ENCODE assay signal across 24 mouse cellular contexts in the genomic region with DNA sequence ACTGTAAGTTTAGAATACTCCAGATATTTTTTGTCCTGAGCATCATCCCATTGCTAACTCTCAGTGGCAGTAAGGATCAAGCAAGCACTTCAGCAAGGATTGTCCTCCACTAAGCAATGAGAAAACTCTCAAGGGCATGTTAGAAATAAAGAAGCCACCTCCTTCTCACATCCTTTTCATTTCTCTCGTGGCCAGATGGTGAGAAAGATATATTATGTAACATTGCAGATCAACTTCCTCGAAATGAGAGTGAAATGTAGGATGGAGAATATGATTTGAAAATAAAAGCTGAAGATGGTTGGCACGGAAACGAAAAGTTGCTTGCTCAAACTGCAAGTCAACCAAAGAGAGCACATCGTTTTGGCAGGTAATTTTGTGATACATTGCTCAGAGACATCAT.
DNase-seq lines count a peak whose midpoint lies in the region; ATAC-seq and TF ChIP-seq lines count a peak whose summit lies in the region.
"Had no signal": no experiment of that assay in that cellular context is flagged by ENCODE, and none has a peak within 500 bp of the region (broad histone marks: within the 10 kb centered on the region; RNA-seq: fewer than 3 reads in every experiment).

No protein-coding gene starts in this region.

- TF ChIP-seq CTCF in CH12.LX (conservative IDR thresholded peaks at IDR 0.05 in 1 of 2, IDR thresholded peaks at IDR 0.05 in 1 of 2; ENCODE audit: low read depth in 2 of 2, low read length in 2 of 2): no peak
- TF ChIP-seq CTCF in brain, embryonic 14.5 days (IDR thresholded peaks at IDR 0.05; ENCODE audit: borderline replicate concordance, extremely low read depth, insufficient read depth, insufficient read length): no peak

- no peak for TF ChIP-seq RAD21 in CH12.LX (IDR thresholded peaks at IDR 0.05; ENCODE audit: low read depth, low read length)

- no peaks in the 10 kb centered on the region for H3K36me3 ChIP-seq in CH12.LX (replicated peaks in 1 of 2; ENCODE audit: control insufficient read depth in 1 of 2, insufficient read depth in 1 of 2, low read length in 1 of 2)
- no peaks in the 10 kb centered on the region for H3K36me3 ChIP-seq in kidney, embryonic 15.5 days
- H3K36me3 ChIP-seq: heart, embryonic 10.5 days; hindbrain, embryonic 12.5 days; limb, embryonic 13.5 days; liver, embryonic 13.5 days had no signal

- no peak for ATAC-seq in kidney, embryonic 15.5 days (replicated peaks; ENCODE audit: low FRiP score)
- ATAC-seq: inflammation-experienced regulatory T-cells, adult 6 months; Patski had no signal

- DNase-seq in layer of hippocampus, adult 9-10 months (ENCODE audit: low spot score): peak; percentile 11
- DNase-seq in layer of hippocampus, postnatal 25 days (ENCODE audit: extremely low spot score in 1 of 2, low spot score in 1 of 2): no peak
- no peak for DNase-seq in CH12.LX (ENCODE audit: extremely low read depth)
- peak; percentile 17 for DNase-seq in brain, embryonic 14.5 days (ENCODE audit: low read depth)
- peak; percentile 5 for DNase-seq in right cerebral cortex, postnatal 25 days
- no peak for DNase-seq in testis, postnatal 14 days (ENCODE audit: low spot score)
- DNase-seq: adrenal gland, postnatal 14 days; cerebellum, adult 11-12 months; cerebellum, postnatal 25 days; gastrocnemius, adult 2 months; heart, postnatal 10 days; kidney, adult 2 months; kidney, postnatal 14 days; liver, embryonic 13.5 days; lung, embryonic 14.5 days; lung, postnatal 36 days; retina, postnatal 1 day; thymus, adult 2 months had no signal

- dilution Hi-C loops in CH12.LX (cut with MboI; ENCODE audit: extremely low pct_ligation_motif_present, extremely low pct_unique_long_range_greater_than_20kb, low sequenced_read_pairs): no loop called here

- peak overlapping the region; percentile 21; the same call in 1 of the 2 replicates for H3K4me2 ChIP-seq in CH12.LX (ENCODE audit: insufficient read depth, low read depth, poor library complexity, severe bottlenecking)
- no peak overlapping the region for H3K4me2 ChIP-seq in kidney, embryonic 15.5 days
- H3K4me2 ChIP-seq: hindbrain, embryonic 12.5 days; limb, embryonic 13.5 days; liver, embryonic 13.5 days; lung, embryonic 14.5 days had no signal

- no peak for TF ChIP-seq POLR2A in CH12.LX (IDR thresholded peaks at IDR 0.05; ENCODE audit: low read depth, low read length)
- no peak for TF ChIP-seq POLR2A in brain, embryonic 14.5 days (IDR thresholded peaks at IDR 0.05; ENCODE audit: borderline replicate concordance, extremely low read depth, insufficient read depth, insufficient read length, poor library complexity, severe bottlenecking)

- H3K27ac ChIP-seq in CH12.LX (ENCODE audit: insufficient read depth, low read depth): no peak overlapping the region
- H3K27ac ChIP-seq in kidney, embryonic 15.5 days: no peak overlapping the region
- H3K27ac ChIP-seq: gastrocnemius, adult 2 months; heart, embryonic 10.5 days; hindbrain, embryonic 12.5 days; limb, embryonic 13.5 days; liver, embryonic 13.5 days had no signal

- no peak for TF ChIP-seq EP300 in CH12.LX (IDR thresholded peaks at IDR 0.05; ENCODE audit: low read length)

- H3K79me2 ChIP-seq in CH12.LX (replicated peaks; ENCODE audit: control insufficient read depth, extremely low read depth, insufficient read depth, poor library complexity, severe bottlenecking): no peaks in the 10 kb centered on the region

- 77% methylated on average over 5 of the region's 5 CpGs for WGBS in kidney, embryonic 15.5 days

- no peaks in the 10 kb centered on the region for H3K9me3 ChIP-seq in CH12.LX (replicated peaks; ENCODE audit: low read length)
- no peaks in the 10 kb centered on the region for H3K9me3 ChIP-seq in kidney, embryonic 15.5 days (replicated peaks)
- H3K9me3 ChIP-seq: heart, embryonic 10.5 days; hindbrain, embryonic 12.5 days; limb, embryonic 13.5 days; liver, embryonic 13.5 days had no signal

- H3K4me3 ChIP-seq in CH12.LX (replicated peaks in 1 of 3; ENCODE audit: low read depth in 2 of 3, low read length in 2 of 3, poor library complexity in 1 of 3): no peak overlapping the region
- no peak overlapping the region for H3K4me3 ChIP-seq in kidney, embryonic 15.5 days (replicated peaks)
- H3K4me3 ChIP-seq: gastrocnemius, adult 2 months; heart, embryonic 10.5 days; hindbrain, embryonic 12.5 days; limb, embryonic 13.5 days; liver, embryonic 13.5 days had no signal

- no peaks in the 10 kb centered on the region for H3K27me3 ChIP-seq in CH12.LX (replicated peaks)
- H3K27me3 ChIP-seq in kidney, embryonic 15.5 days: no peaks in the 10 kb centered on the region
- H3K27me3 ChIP-seq: hindbrain, embryonic 12.5 days; limb, embryonic 13.5 days; liver, embryonic 13.5 days; Patski had no signal

- no peaks in the 10 kb centered on the region for H3K4me1 ChIP-seq in CH12.LX (ENCODE audit: control insufficient read depth in 1 of 2, insufficient read depth in 2 of 2)
- H3K4me1 ChIP-seq in kidney, embryonic 15.5 days: no peaks in the 10 kb centered on the region
- H3K4me1 ChIP-seq: heart, embryonic 10.5 days; hindbrain, embryonic 12.5 days; limb, embryonic 13.5 days; liver, embryonic 13.5 days had no signal

- H3K9ac ChIP-seq in CH12.LX (ENCODE audit: insufficient read depth, low read depth): no peak overlapping the region
- no peak overlapping the region for H3K9ac ChIP-seq in kidney, embryonic 15.5 days
- H3K9ac ChIP-seq: hindbrain, embryonic 12.5 days; limb, embryonic 13.5 days; liver, embryonic 13.5 days; lung, embryonic 14.5 days had no signal

- in situ Hi-C loops in CH12.LX (cut with MboI; ENCODE audit: low pct_ligation_motif_present, low pct_unique_long_range_greater_than_20kb, low sequenced_read_pairs): no loop called here

TF ChIP-seq in CH12.LX, 34 proteins besides CTCF, POLR2A, EP300 and RAD21:
- TF ChIP-seq MAFK (IDR thresholded peaks at IDR 0.05; ENCODE audit: insufficient replicate concordance, low read length) (no peak), E2F4 (IDR thresholded peaks at IDR 0.05; ENCODE audit: insufficient replicate concordance, low read depth, low read length) (no peak), JUND (conservative IDR thresholded peaks at IDR 0.05; ENCODE audit: low read depth, low read length) (no peak)

Comparison
In these comparisons a context has a peak if more than half of its experiments do, and no peak if none do; other contexts are left out.
1. DNase-seq: peak in layer of hippocampus, adult 9-10 months (single experiment), brain, embryonic 14.5 days (single experiment) and right cerebral cortex, postnatal 25 days (single experiment); none in layer of hippocampus, postnatal 25 days (0 of 2), CH12.LX (single experiment) and testis, postnatal 14 days (single experiment).